Mouse (Mus musculus) intestine, postnatal 0 days (tissue): ENCODE data around the gene 2700049A03Rik. TPM values are rescaled to one million over a fixed set of nuclear protein-coding genes. Genes with fewer than 3 reads are reported as not detected.

Experiments used
- ATAC-seq: fragments of 200-750 bp; cut with Nextera tagmentation; 2 replicates; pipeline ENCODE4 v1.8.0; 2017; ENCODE audit warnings: mild to moderate bottlenecking, moderate TSS enrichment, moderate library complexity
- H3K27ac ChIP-seq: fragments of 300-500 bp; sonication (generic); 2 replicates; pipeline ENCODE4 v1.5.1; 2014; ENCODE audit warnings: mild to moderate bottlenecking, low read depth, low read length, moderate library complexity
- H3K27me3 ChIP-seq: fragments of 300-500 bp; sonication (generic); replicated peaks from 2 replicates; pipeline ENCODE4 v1.6.1; 2014; ENCODE audit warnings: low read length, mixed read lengths; ENCODE audit not compliant: control insufficient read depth, insufficient read depth
- H3K36me3 ChIP-seq: fragments of 300-500 bp; sonication (generic); 2 replicates; pipeline ENCODE4 v1.6.1; 2014; ENCODE audit warnings: mild to moderate bottlenecking, moderate library complexity; ENCODE audit not compliant: control insufficient read depth, insufficient read depth
- H3K4me1 ChIP-seq: fragments of 300-500 bp; sonication (generic); replicated peaks from 2 replicates; pipeline ENCODE4 v1.6.1; 2014; ENCODE audit warnings: antibody characterized with exemption, low read length, mixed read lengths; ENCODE audit not compliant: control insufficient read depth, insufficient read depth
- H3K4me2 ChIP-seq: fragments of 300-500 bp; sonication (generic); replicated peaks from 2 replicates; pipeline ENCODE4 v1.6.1; 2014; ENCODE audit warnings: low read depth, mild to moderate bottlenecking, moderate library complexity
- H3K4me3 ChIP-seq: fragments of 300-500 bp; sonication (generic); 2 replicates; pipeline ENCODE4 v1.5.1; 2014; ENCODE audit warnings: low read depth, low read length
- H3K9ac ChIP-seq: fragments of 300-500 bp; sonication (generic); 2 replicates; pipeline ENCODE4 v1.6.1; 2014; ENCODE audit warnings: mild to moderate bottlenecking, low read depth, low read length
- H3K9me3 ChIP-seq: fragments of 300-500 bp; sonication (generic); 2 replicates; pipeline ENCODE4 v1.6.1; 2016; ENCODE audit warnings: mixed run types; ENCODE audit not compliant: control insufficient read depth
- CTCF ChIP-seq: sonication (generic); IDR thresholded peaks from 2 replicates; pipeline ENCODE4 v1.5.1; 2016; ENCODE audit warnings: low read depth, mild to moderate bottlenecking, control low read depth, antibody characterized with exemption, moderate library complexity
- WGBS: fragments of 180-500 bp; shearing (Covaris S2); extraction: QIAGEN DNeasy Blood & Tissue Kit; methylation state at CpG from one replicate; pipeline ENCODE4 v1.1.7; 2014; 5-methylcytosine and 5-hydroxymethylcytosine counted together
- polyA plus RNA-seq: library from polyadenylated mRNA; unstranded; fragments of >200 nt; fragmentation: Nextera tagmentation; extraction: Ambion mirVana; gene quantifications from 2 replicates; pipeline ENCODE4 v1.2.1, GENCODE M21; 2015

2700049A03Rik gene
- polyA plus RNA-seq, 1 experiment from 2014 or later: 2.7 TPM

GRCm38 (mm10) chr12:71290460-71290859 lies 153.8 kb downstream of the 2700049A03Rik start:
- Histone ChIP-seq H3K4me3 (no peak overlapping the region), H3K36me3 (no peaks in the 10 kb centered on the region), H3K27ac (no peak overlapping the region), H3K4me2 (no peak overlapping the region), H3K27me3 (no peaks in the 10 kb centered on the region), H3K9me3 (no peaks in the 10 kb centered on the region), H3K4me1 (no peaks in the 10 kb centered on the region), H3K9ac (no peak overlapping the region)
- ATAC-seq: no peak
- 68% methylated on average over 2 of the region's 2 CpGs for WGBS
- TF ChIP-seq CTCF: no peak

Other genes with a start within 250 kb of the 2700049A03Rik start
- gene Actr10, start 199.0 kb upstream of the 2700049A03Rik start, polyA plus RNA-seq: 164 and 181 TPM in 2 replicates
- gene Psma3, start 162.2 kb upstream of the 2700049A03Rik start, polyA plus RNA-seq: 365 and 387 TPM in 2 replicates
- 23.2 and 27.4 TPM in 2 replicates for gene Arid4a, start 120.9 kb upstream of the 2700049A03Rik start, polyA plus RNA-seq
- gene Tomm20l, start 25.4 kb upstream of the 2700049A03Rik start, polyA plus RNA-seq: not detected in 2 replicates
- 69.1 and 74.9 TPM in 2 replicates for gene Timm9, start 164 bp upstream of the 2700049A03Rik start, polyA plus RNA-seq
- 4.8 and 5.1 TPM in 2 replicates for gene Dact1, start 173.0 kb downstream of the 2700049A03Rik start, polyA plus RNA-seq